Mouse (Mus musculus): ENCODE data around the gene Ache. TPM values are rescaled to one million over a fixed set of nuclear protein-coding genes. Genes with fewer than 3 reads are reported as not detected.

Gene Ache
- polyA plus RNA-seq, 1 experiment from 2014 or later, result 22.7 TPM

DNA sequence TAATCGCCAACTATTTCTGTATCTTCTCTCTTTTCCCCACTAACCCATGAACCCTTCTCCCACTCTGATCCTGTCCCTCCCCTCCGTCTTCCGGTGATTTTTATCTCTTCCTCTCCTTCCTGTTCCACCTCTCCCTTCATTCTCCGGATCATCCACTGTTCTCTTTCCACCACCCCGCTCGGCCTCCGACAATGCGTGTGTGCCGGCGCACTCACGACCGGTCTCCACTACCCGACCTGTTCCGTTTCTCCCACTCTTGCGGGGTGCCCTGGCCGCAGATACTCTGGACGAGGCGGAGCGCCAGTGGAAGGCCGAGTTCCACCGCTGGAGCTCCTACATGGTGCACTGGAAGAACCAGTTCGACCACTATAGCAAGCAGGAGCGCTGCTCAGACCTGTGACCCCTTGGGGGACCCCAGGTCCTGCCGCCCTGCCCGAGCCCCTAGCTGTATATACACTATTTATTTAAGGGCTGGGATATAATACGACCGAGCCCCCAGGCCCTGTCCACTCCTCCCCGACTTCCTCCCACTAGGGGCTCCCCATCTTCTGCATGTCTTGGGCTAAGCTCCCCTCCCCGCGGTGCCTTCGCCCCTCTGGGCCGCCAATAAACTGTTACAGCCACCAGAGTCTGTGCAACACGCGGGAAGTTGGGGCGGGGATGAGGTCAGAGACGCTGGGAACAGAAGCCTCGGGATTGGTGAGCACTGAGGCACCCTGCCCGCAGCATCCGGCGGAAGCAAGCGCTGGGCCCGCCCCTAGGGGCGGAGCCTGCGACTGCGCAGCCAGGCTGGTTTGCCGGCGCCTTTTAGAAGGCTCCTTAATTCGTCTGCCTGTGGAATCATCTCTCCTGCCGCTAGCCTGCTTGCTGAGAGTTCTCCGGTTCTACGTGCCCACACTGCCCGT is 6.8 kb downstream of the Ache start, which contains the start of gene Ufsp1:
Ufsp1 (plus strand) TSS at position 791 of the 905 bp plus-strand sequence.
- Histone ChIP-seq H3K27ac (ENCODE audit: low read depth, low read length) (peak within 1 kb of the TSS; percentile 95), H3K9ac (ENCODE audit: low read depth, low read length) (peak within 1 kb of the TSS; percentile 91), H3K4me2 (peak within 1 kb of the TSS; percentile 99), H3K27me3 (replicated peaks; ENCODE audit: control insufficient read depth, insufficient read depth, low read length) (peaks cover 16% of the 10 kb centered on the region), H3K36me3 (ENCODE audit: control insufficient read depth, insufficient read depth, low read length) (peaks cover 45% of the 10 kb centered on the region), H3K4me3 (ENCODE audit: low read depth, low read length) (peak within 1 kb of the TSS; percentile 68), H3K9me3 (ENCODE audit: control insufficient read depth, low read length) (no peaks in the 10 kb centered on the region), H3K4me1 (replicated peaks; ENCODE audit: control insufficient read depth, insufficient read depth, low read length) (peaks cover 42% of the 10 kb centered on the region)
- WGBS, result under 1% methylated on average over 52 of the region's 52 CpGs
- peak; percentile 80 for ATAC-seq (replicated peaks; ENCODE audit: low FRiP score)
- peak; percentile 95 for DNase-seq (ENCODE audit: low spot score)

DNA sequence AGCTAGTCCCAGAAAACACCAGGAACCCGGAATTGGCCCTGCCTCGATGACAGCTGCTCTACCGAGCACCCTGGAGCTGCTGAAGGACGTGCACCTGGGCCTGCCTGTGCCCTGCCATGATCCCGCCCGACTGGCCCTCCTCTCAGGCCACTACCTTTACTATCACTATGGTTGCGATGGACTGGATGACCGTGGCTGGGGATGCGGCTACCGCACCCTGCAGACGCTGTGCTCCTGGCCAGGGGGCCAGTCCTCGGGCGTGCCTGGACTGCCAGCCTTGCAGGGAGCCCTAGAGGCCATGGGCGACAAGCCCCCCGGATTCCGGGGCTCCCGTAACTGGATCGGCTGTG is 7.4 kb downstream of the Ache start:
- peaks cover 51% of the 10 kb centered on the region for H3K36me3 ChIP-seq (ENCODE audit: control insufficient read depth, insufficient read depth, low read length)
- DNase-seq (ENCODE audit: low spot score) (no peak), ATAC-seq (replicated peaks; ENCODE audit: low FRiP score) (peak; percentile 33)
- H3K27me3 ChIP-seq (replicated peaks; ENCODE audit: control insufficient read depth, insufficient read depth, low read length), result peaks cover 9% of the 10 kb centered on the region
- no peaks in the 10 kb centered on the region for H3K9me3 ChIP-seq (ENCODE audit: control insufficient read depth, low read length)
- H3K4me3 ChIP-seq (ENCODE audit: low read depth, low read length), result peak overlapping the region; percentile 68
- peak overlapping the region; percentile 95 for H3K27ac ChIP-seq (ENCODE audit: low read depth, low read length)
- peaks cover 42% of the 10 kb centered on the region for H3K4me1 ChIP-seq (replicated peaks; ENCODE audit: control insufficient read depth, insufficient read depth, low read length)
- peak overlapping the region; percentile 91 for H3K9ac ChIP-seq (ENCODE audit: low read depth, low read length)
- WGBS, result 9% methylated on average over 18 of the region's 18 CpGs
- peak overlapping the region; percentile 99 for H3K4me2 ChIP-seq

DNA sequence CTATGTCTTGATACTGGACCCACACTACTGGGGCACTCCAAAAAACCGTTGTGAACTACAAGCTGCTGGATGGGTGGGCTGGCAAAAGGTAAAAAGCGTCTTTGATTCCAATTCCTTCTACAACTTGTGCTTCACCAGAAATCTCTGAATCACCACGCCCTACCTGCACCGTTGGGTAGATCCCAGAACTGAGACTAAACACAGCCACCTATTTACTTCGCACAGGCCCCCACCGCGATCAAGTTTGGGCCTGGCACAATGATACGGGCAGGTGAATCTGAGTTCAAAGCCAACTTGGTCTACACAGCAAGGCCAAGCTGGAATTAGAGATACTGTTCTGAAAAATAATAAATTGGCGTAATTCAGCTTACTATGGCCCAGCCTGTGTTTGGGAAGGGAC is 8.0 kb downstream of the Ache start:
- Histone ChIP-seq H3K9me3 (ENCODE audit: control insufficient read depth, low read length) (no peaks in the 10 kb centered on the region), H3K4me3 (ENCODE audit: low read depth, low read length) (peak overlapping the region; percentile 68), H3K36me3 (ENCODE audit: control insufficient read depth, insufficient read depth, low read length) (peaks cover 57% of the 10 kb centered on the region), H3K27me3 (replicated peaks; ENCODE audit: control insufficient read depth, insufficient read depth, low read length) (peaks cover 4% of the 10 kb centered on the region), H3K27ac (ENCODE audit: low read depth, low read length) (peak overlapping the region; percentile 95), H3K4me2 (peak overlapping the region; percentile 99), H3K4me1 (replicated peaks; ENCODE audit: control insufficient read depth, insufficient read depth, low read length) (peaks cover 38% of the 10 kb centered on the region), H3K9ac (ENCODE audit: low read depth, low read length) (peak overlapping the region; percentile 91)
- no peak for DNase-seq (ENCODE audit: low spot score)
- no peak for ATAC-seq (replicated peaks; ENCODE audit: low FRiP score)
- WGBS, result 72% methylated on average over 9 of the region's 9 CpGs

DNA sequence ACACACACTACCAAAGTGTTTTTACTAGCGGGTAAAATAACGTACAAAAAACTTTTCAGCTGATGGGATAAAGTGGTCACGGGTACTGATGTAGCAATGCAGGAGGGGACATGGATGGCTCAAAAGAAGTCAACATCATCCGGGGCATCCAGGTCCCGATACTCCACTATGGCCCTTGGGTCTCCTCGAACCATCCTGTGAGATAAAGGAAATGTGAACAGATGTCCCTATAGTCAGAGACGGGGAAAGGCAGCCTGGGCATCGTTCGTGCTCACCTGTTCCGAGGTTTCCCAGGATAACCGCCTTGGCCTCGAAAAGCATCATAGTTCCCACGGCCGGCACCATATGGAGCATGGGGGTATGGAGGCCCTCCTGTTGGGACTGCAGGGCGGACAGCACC is 8.4 kb downstream of the Ache start:
- Histone ChIP-seq H3K36me3 (ENCODE audit: control insufficient read depth, insufficient read depth, low read length) (peaks cover 61% of the 10 kb centered on the region), H3K27me3 (replicated peaks; ENCODE audit: control insufficient read depth, insufficient read depth, low read length) (no peaks in the 10 kb centered on the region), H3K4me3 (ENCODE audit: low read depth, low read length) (peak overlapping the region; percentile 7; the same call in 1 of the 2 replicates), H3K4me1 (replicated peaks; ENCODE audit: control insufficient read depth, insufficient read depth, low read length) (peaks cover 34% of the 10 kb centered on the region), H3K27ac (ENCODE audit: low read depth, low read length) (no peak overlapping the region; the same call in 1 of the 2 replicates), H3K9me3 (ENCODE audit: control insufficient read depth, low read length) (no peaks in the 10 kb centered on the region), H3K4me2 (peak overlapping the region; percentile 99), H3K9ac (ENCODE audit: low read depth, low read length) (0 out of 2 replicates have a peak overlapping the region, but pooled peaks have one; percentile 9)
- 89% methylated on average over 15 of the region's 15 CpGs for WGBS
- ATAC-seq (replicated peaks; ENCODE audit: low FRiP score) (no peak), DNase-seq (ENCODE audit: low spot score) (no peak)

DNA sequence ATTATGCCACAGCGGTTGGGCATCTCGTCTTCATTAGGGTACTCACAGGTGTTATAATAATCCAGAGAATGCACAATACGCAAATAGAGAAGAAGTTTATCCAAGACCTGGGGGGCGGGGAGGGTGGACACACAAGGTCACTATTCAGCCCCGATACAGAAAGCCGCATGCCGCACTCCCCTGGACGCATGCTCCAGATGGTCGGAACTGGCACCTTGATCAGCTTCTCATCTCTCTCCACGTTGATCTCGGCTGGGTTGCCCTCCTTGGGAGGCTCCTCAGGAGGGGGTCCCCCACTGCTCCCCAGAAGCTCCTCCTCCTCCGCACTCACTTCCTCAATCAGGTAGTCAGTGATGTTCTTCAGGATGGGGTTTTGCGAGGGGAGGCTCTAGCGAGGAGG is 9.8 kb downstream of the Ache start:
- whole genome bisulfite sequencing, result 95% methylated on average over 14 of the region's 14 CpGs
- no peaks in the 10 kb centered on the region for H3K27me3 ChIP-seq (replicated peaks; ENCODE audit: control insufficient read depth, insufficient read depth, low read length)
- no peak overlapping the region for H3K27ac ChIP-seq (ENCODE audit: low read depth, low read length)
- ATAC-seq (replicated peaks; ENCODE audit: low FRiP score) (no peak), DNase-seq (ENCODE audit: low spot score) (no peak)
- no peak overlapping the region for H3K4me2 ChIP-seq
- no peak overlapping the region for H3K9ac ChIP-seq (ENCODE audit: low read depth, low read length)
- H3K9me3 ChIP-seq (ENCODE audit: control insufficient read depth, low read length), result no peaks in the 10 kb centered on the region
- no peak overlapping the region for H3K4me3 ChIP-seq (ENCODE audit: low read depth, low read length)
- peaks cover 72% of the 10 kb centered on the region for H3K36me3 ChIP-seq (ENCODE audit: control insufficient read depth, insufficient read depth, low read length)
- peaks cover 21% of the 10 kb centered on the region for H3K4me1 ChIP-seq (replicated peaks; ENCODE audit: control insufficient read depth, insufficient read depth, low read length)

DNA sequence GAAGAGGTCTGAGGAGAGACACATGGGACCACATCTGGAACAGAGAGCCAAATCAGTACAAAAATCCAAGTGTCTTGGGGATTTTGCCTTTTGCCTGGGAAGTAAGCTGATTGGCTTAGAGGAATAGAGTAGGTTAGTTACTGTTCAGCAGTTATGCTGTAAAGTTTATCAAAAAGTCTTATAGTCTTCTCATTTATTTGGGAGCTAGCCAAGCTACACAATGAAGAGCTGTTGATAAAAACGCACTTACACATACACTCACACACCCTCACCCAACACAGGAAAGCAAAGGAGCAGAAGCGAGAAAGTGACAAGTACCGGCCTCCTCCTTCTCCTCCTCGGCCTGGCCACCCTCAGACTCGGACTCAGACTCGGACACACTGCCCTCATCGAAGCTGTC is 11.9 kb downstream of the Ache start:
- Histone ChIP-seq H3K4me2 (no peak overlapping the region), H3K27me3 (replicated peaks; ENCODE audit: control insufficient read depth, insufficient read depth, low read length) (no peaks in the 10 kb centered on the region), H3K9ac (ENCODE audit: low read depth, low read length) (no peak overlapping the region), H3K9me3 (ENCODE audit: control insufficient read depth, low read length) (no peaks in the 10 kb centered on the region), H3K36me3 (ENCODE audit: control insufficient read depth, insufficient read depth, low read length) (peaks cover 88% of the 10 kb centered on the region), H3K4me1 (replicated peaks; ENCODE audit: control insufficient read depth, insufficient read depth, low read length) (peaks cover 23% of the 10 kb centered on the region), H3K27ac (ENCODE audit: low read depth, low read length) (no peak overlapping the region), H3K4me3 (ENCODE audit: low read depth, low read length) (no peak overlapping the region)
- DNase-seq (ENCODE audit: low spot score), result no peak
- 86% methylated on average over 7 of the region's 7 CpGs for WGBS
- no peak for ATAC-seq (replicated peaks; ENCODE audit: low FRiP score)

DNA sequence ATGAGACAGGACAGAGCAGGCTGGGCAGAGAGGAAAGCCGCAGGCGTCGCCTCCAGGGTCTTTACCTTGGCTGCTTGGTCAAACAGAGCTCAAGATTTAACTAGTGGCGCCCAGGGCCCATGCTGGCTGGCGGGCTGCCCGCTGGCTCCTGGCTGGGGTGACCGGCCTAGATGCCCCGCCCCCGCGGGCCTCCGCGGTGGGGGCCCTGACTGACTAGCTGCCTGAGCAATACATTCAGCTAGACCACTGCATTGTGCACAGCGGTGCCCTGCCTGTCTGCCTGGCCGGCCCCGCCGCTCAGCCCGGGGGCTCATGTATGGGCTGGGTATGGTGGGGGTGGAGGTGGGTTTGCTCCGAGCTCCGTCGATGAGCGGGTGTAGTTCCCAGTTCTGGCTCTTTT is 13.9 kb downstream of the Ache start:
- no peak overlapping the region for H3K9ac ChIP-seq (ENCODE audit: low read depth, low read length)
- WGBS, result 91% methylated on average over 21 of the region's 21 CpGs
- no peak overlapping the region for H3K27ac ChIP-seq (ENCODE audit: low read depth, low read length)
- ATAC-seq (replicated peaks; ENCODE audit: low FRiP score), result no peak
- no peaks in the 10 kb centered on the region for H3K27me3 ChIP-seq (replicated peaks; ENCODE audit: control insufficient read depth, insufficient read depth, low read length)
- H3K4me2 ChIP-seq, result no peak overlapping the region
- no peak for DNase-seq (ENCODE audit: low spot score)
- no peak overlapping the region for H3K4me3 ChIP-seq (ENCODE audit: low read depth, low read length)
- H3K9me3 ChIP-seq (ENCODE audit: control insufficient read depth, low read length), result no peaks in the 10 kb centered on the region
- H3K36me3 ChIP-seq (ENCODE audit: control insufficient read depth, insufficient read depth, low read length), result peaks cover 79% of the 10 kb centered on the region
- peaks cover 33% of the 10 kb centered on the region for H3K4me1 ChIP-seq (replicated peaks; ENCODE audit: control insufficient read depth, insufficient read depth, low read length)

DNA sequence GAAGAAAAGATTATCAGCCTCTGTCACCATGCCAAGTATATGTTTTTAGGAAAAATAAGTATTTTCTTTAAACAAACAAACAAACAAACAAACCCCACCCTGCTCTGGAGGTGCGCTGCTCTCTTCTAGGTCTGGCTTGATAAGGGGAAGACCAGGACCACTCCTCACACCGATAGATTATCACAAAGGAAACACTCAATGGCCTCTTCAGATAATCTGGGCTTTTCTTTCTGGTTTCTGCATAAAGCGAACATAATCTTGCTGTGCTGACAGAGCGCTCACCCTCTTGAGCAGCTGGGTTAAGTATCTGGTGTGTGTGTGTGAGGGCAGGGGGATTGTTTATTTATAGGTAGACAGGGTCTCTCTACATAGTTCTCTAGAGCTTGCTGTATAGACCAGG is 16.3 kb downstream of the Ache start:
- Histone ChIP-seq H3K36me3 (ENCODE audit: control insufficient read depth, insufficient read depth, low read length) (peaks cover 58% of the 10 kb centered on the region), H3K4me3 (ENCODE audit: low read depth, low read length) (0 out of 2 replicates have a peak overlapping the region, but pooled peaks have one; percentile 95), H3K9me3 (ENCODE audit: control insufficient read depth, low read length) (no peaks in the 10 kb centered on the region), H3K9ac (ENCODE audit: low read depth, low read length) (peak overlapping the region; percentile 6; the same call in 1 of the 2 replicates), H3K4me2 (peak overlapping the region; percentile 68), H3K27ac (ENCODE audit: low read depth, low read length) (no peak overlapping the region), H3K4me1 (replicated peaks; ENCODE audit: control insufficient read depth, insufficient read depth, low read length) (peaks cover 35% of the 10 kb centered on the region), H3K27me3 (replicated peaks; ENCODE audit: control insufficient read depth, insufficient read depth, low read length) (no peaks in the 10 kb centered on the region)
- 48% methylated on average over 4 of the region's 4 CpGs for WGBS
- no peak; the same call in 1 of the 2 replicates for ATAC-seq (replicated peaks; ENCODE audit: low FRiP score)
- DNase-seq (ENCODE audit: low spot score), result no peak

Measured in liver, embryonic 11.5 days (tissue).